Mouse (Mus musculus) forebrain, embryonic 12.5 days (tissue): ENCODE results near the gene Ccdc85b. TPM values are rescaled to one million over a fixed set of nuclear protein-coding genes. Genes with fewer than 3 reads are reported as not detected.

ENCODE experiments used
- polyA plus RNA-seq: library from polyadenylated mRNA; unstranded; fragments of >200 nt; fragmentation: Nextera tagmentation; extraction: Ambion mirVana; gene quantifications from 2 replicates; pipeline ENCODE4 v1.2.1, GENCODE M21; 2016

Ccdc85b gene
- polyA plus RNA-seq, 1 experiment from 2014 or later, result 9.0 TPM

Other genes with a start within 250 kb of the Ccdc85b start
- 29.4 and 30.9 TPM in 2 replicates for gene Pacs1, start 184.8 kb downstream of the Ccdc85b start, polyA plus RNA-seq
- 415 and 417 TPM in 2 replicates for gene Sf3b2, start 162.4 kb downstream of the Ccdc85b start, polyA plus RNA-seq
- 17.5 and 21.8 TPM in 2 replicates for gene Gal3st3, start 159.6 kb downstream of the Ccdc85b start, polyA plus RNA-seq
- gene Catsper1, start 122.2 kb downstream of the Ccdc85b start, polyA plus RNA-seq, result not detected in 2 replicates
- 0.66 and 0.67 TPM in 2 replicates for gene Cst6, start 108.3 kb downstream of the Ccdc85b start, polyA plus RNA-seq
- 75.7 and 78.3 TPM in 2 replicates for gene Eif1ad, start 91.2 kb downstream of the Ccdc85b start, polyA plus RNA-seq
- 416 and 423 TPM in 2 replicates for gene Banf1, start 90.7 kb downstream of the Ccdc85b start, polyA plus RNA-seq
- 113 and 125 TPM in 2 replicates for gene Sart1, start 69.2 kb downstream of the Ccdc85b start, polyA plus RNA-seq
- gene Tsga10ip, start 55.4 kb downstream of the Ccdc85b start, polyA plus RNA-seq, result not detected in 2 replicates
- 257 and 260 TPM in 2 replicates for gene Drap1, start 32.9 kb downstream of the Ccdc85b start, polyA plus RNA-seq
- gene AI837181, start 32.8 kb downstream of the Ccdc85b start, polyA plus RNA-seq, result 48.3 and 50.8 TPM in 2 replicates
- not detected in 2 replicates for gene Fosl1, start 10.3 kb downstream of the Ccdc85b start, polyA plus RNA-seq
- 122 and 128 TPM in 2 replicates for gene Fibp, start 2.7 kb upstream of the Ccdc85b start, polyA plus RNA-seq
- 3.1 and 3.7 TPM in 2 replicates for gene Ctsw, start 10.6 kb upstream of the Ccdc85b start, polyA plus RNA-seq
- 40.2 and 41.9 TPM in 2 replicates for gene Efemp2, start 16.1 kb upstream of the Ccdc85b start, polyA plus RNA-seq
- 40.6 and 42.7 TPM in 2 replicates for gene Mus81, start 30.5 kb upstream of the Ccdc85b start, polyA plus RNA-seq
- gene Cfl1, start 32.6 kb upstream of the Ccdc85b start, polyA plus RNA-seq, result 3,168 and 3,195 TPM in 2 replicates
- gene 1700020D05Rik, start 45.9 kb upstream of the Ccdc85b start, polyA plus RNA-seq, result 0.26 TPM in 1 of 2 replicates, not detected in the other
- gene Snx32, start 52.6 kb upstream of the Ccdc85b start, polyA plus RNA-seq, result 29.3 and 29.5 TPM in 2 replicates
- 0.22 and 0.27 TPM in 2 replicates for gene Ovol1, start 102.8 kb upstream of the Ccdc85b start, polyA plus RNA-seq
- gene Ap5b1, start 110.1 kb upstream of the Ccdc85b start, polyA plus RNA-seq, result 1.6 TPM in 2 replicates
- gene Rnaseh2c, start 144.0 kb upstream of the Ccdc85b start, polyA plus RNA-seq, result 162 and 191 TPM in 2 replicates
- 65.7 and 77.2 TPM in 2 replicates for gene Kat5, start 152.3 kb upstream of the Ccdc85b start, polyA plus RNA-seq
- gene Rela, start 179.6 kb upstream of the Ccdc85b start, polyA plus RNA-seq, result 34.1 and 36.9 TPM in 2 replicates
- gene Sipa1, start 205.8 kb upstream of the Ccdc85b start, polyA plus RNA-seq, result 16.3 and 16.8 TPM in 2 replicates
- gene Map3k11, start 230.8 kb upstream of the Ccdc85b start, polyA plus RNA-seq, result 19.2 and 22.2 TPM in 2 replicates
- 32.4 and 35.1 TPM in 2 replicates for gene Pcnx3, start 231.0 kb upstream of the Ccdc85b start, polyA plus RNA-seq
- gene Kcnk7, start 246.5 kb upstream of the Ccdc85b start, polyA plus RNA-seq, result 0.29 TPM in 1 of 2 replicates, not detected in the other